Mouse (Mus musculus): ENCODE data around the gene Leo1. TPM values are rescaled to one million over a fixed set of nuclear protein-coding genes. Genes with fewer than 3 reads are reported as not detected.
A peak's percentile ranks its signal among the peaks of the same experiment; 100 is the strongest.

The Leo1 gene
- polyA plus RNA-seq, 1 experiment from 2014 or later: 45.9 TPM

- no peaks in the 10 kb centered on the region for H3K27me3 ChIP-seq (replicated peaks)
- H3K9ac ChIP-seq: no peak overlapping the region
- ATAC-seq (replicated peaks): no peak
- no peaks in the 10 kb centered on the region for H3K4me1 ChIP-seq
- no peak overlapping the region for H3K4me3 ChIP-seq
- H3K9me3 ChIP-seq: no peaks in the 10 kb centered on the region
- peaks cover 9% of the 10 kb centered on the region; the same call in 1 of the 2 replicates for H3K36me3 ChIP-seq (replicated peaks)
- H3K27ac ChIP-seq: no peak overlapping the region
- WGBS: 91% methylated on average over 9 of the region's 9 CpGs
- no peak overlapping the region for H3K4me2 ChIP-seq
Measured at GRCm38 (mm10) chr9:75494407-75495005, 53.2 kb downstream of the Leo1 start.

- Histone ChIP-seq H3K4me1 (no peaks in the 10 kb centered on the region), H3K4me3 (no peak overlapping the region), H3K9ac (no peak overlapping the region), H3K27me3 (replicated peaks) (no peaks in the 10 kb centered on the region), H3K36me3 (replicated peaks) (peaks cover 9% of the 10 kb centered on the region; the same call in 1 of the 2 replicates), H3K4me2 (no peak overlapping the region), H3K9me3 (no peaks in the 10 kb centered on the region), H3K27ac (no peak overlapping the region)
- no peak for ATAC-seq (replicated peaks)
- 89% methylated on average over 10 of the region's 10 CpGs for WGBS
Measured at GRCm38 (mm10) chr9:75495945-75496344, 54.6 kb downstream of the Leo1 start.

- 94% methylated on average over 7 of the region's 7 CpGs for WGBS
- Histone ChIP-seq H3K4me3 (no peak overlapping the region), H3K4me1 (no peaks in the 10 kb centered on the region), H3K36me3 (replicated peaks) (peaks cover 9% of the 10 kb centered on the region), H3K9me3 (no peaks in the 10 kb centered on the region), H3K27me3 (replicated peaks) (no peaks in the 10 kb centered on the region), H3K4me2 (no peak overlapping the region), H3K27ac (no peak overlapping the region), H3K9ac (no peak overlapping the region)
- no peak for ATAC-seq (replicated peaks)
Measured at GRCm38 (mm10) chr9:75498571-75498970, 57.2 kb downstream of the Leo1 start.

- H3K9ac ChIP-seq: no peak overlapping the region
- no peak for ATAC-seq (replicated peaks)
- H3K4me3 ChIP-seq: no peak overlapping the region
- H3K4me2 ChIP-seq: no peak overlapping the region
- H3K9me3 ChIP-seq: no peaks in the 10 kb centered on the region
- H3K4me1 ChIP-seq: no peaks in the 10 kb centered on the region
- WGBS: 94% methylated on average over 6 of the region's 6 CpGs
- H3K27ac ChIP-seq: no peak overlapping the region
- H3K36me3 ChIP-seq (replicated peaks): peaks cover 24% of the 10 kb centered on the region
- no peaks in the 10 kb centered on the region for H3K27me3 ChIP-seq (replicated peaks)
Measured at GRCm38 (mm10) chr9:75504311-75504710, 63.0 kb downstream of the Leo1 start.

- WGBS: 64% methylated on average over 8 of the region's 8 CpGs
- Histone ChIP-seq H3K27ac (no peak overlapping the region), H3K4me2 (no peak overlapping the region), H3K9me3 (no peaks in the 10 kb centered on the region), H3K4me1 (no peaks in the 10 kb centered on the region), H3K9ac (no peak overlapping the region), H3K27me3 (replicated peaks) (no peaks in the 10 kb centered on the region), H3K36me3 (replicated peaks) (peaks cover 15% of the 10 kb centered on the region), H3K4me3 (no peak overlapping the region)
- ATAC-seq (replicated peaks): no peak
Measured at GRCm38 (mm10) chr9:75511236-75511939, 70.1 kb downstream of the Leo1 start.

- Histone ChIP-seq H3K27me3 (replicated peaks) (no peaks in the 10 kb centered on the region), H3K4me2 (no peak overlapping the region), H3K9me3 (no peaks in the 10 kb centered on the region), H3K4me1 (no peaks in the 10 kb centered on the region), H3K9ac (no peak overlapping the region), H3K36me3 (replicated peaks) (0 out of 2 replicates have a peak, but pooled peaks cover 2% of the 10 kb centered on the region), H3K27ac (no peak overlapping the region), H3K4me3 (no peak overlapping the region)
- WGBS: 68% methylated on average over 12 of the region's 12 CpGs
- peak; percentile 80 for ATAC-seq (replicated peaks)
Measured at GRCm38 (mm10) chr9:75515464-75516113, 74.3 kb downstream of the Leo1 start.

Other genes with a start within 250 kb of the Leo1 start
- 0.32 and 0.56 TPM in 2 replicates for gene Myo5c, start 209.5 kb upstream of the Leo1 start, polyA plus RNA-seq (2015; fragmentation: Nextera tagmentation; extraction: Ambion mirVana)
- gene Gnb5, start 135.2 kb upstream of the Leo1 start, polyA plus RNA-seq (2015; fragmentation: Nextera tagmentation; extraction: Ambion mirVana): 65.1 and 69.5 TPM in 2 replicates
- gene Bcl2l10, start 93.8 kb upstream of the Leo1 start, polyA plus RNA-seq (2015; fragmentation: Nextera tagmentation; extraction: Ambion mirVana): not detected in 2 replicates
- gene Mapk6, start 31.5 kb upstream of the Leo1 start, polyA plus RNA-seq (2015; fragmentation: Nextera tagmentation; extraction: Ambion mirVana): 155 and 169 TPM in 2 replicates
- 76.5 and 86.1 TPM in 2 replicates for gene Tmod3, start 118.1 kb downstream of the Leo1 start, polyA plus RNA-seq (2015; fragmentation: Nextera tagmentation; extraction: Ambion mirVana)
- gene Tmod2, start 169.8 kb downstream of the Leo1 start, polyA plus RNA-seq (2015; fragmentation: Nextera tagmentation; extraction: Ambion mirVana): 280 and 308 TPM in 2 replicates
- gene Lysmd2, start 184.2 kb downstream of the Leo1 start, polyA plus RNA-seq (2015; fragmentation: Nextera tagmentation; extraction: Ambion mirVana): 27.8 and 31.9 TPM in 2 replicates
- 119 and 122 TPM in 2 replicates for gene Scg3, start 242.5 kb downstream of the Leo1 start, polyA plus RNA-seq (2015; fragmentation: Nextera tagmentation; extraction: Ambion mirVana)